28 mouse cellular contexts compared by ENCODE assay signal in genomic region chr12:29792998-29793397, GRCm38 (mm10).
DNase-seq lines count a peak whose midpoint lies in the region; ATAC-seq lines count a peak whose summit lies in the region.
"Had no signal": no experiment of that assay in that cellular context is flagged by ENCODE, and none has a peak within 500 bp of the region (broad histone marks: within the 10 kb centered on the region; RNA-seq: fewer than 3 reads in every experiment).

No protein-coding gene starts in this region.

- no peak for DNase-seq in hindbrain, embryonic 10.5 days (ENCODE audit: low spot score)
- DNase-seq in midbrain, embryonic 10.5 days (ENCODE audit: low spot score), result no peak
- DNase-seq in right cerebral cortex, postnatal 4 days, result no peak
- DNase-seq: adrenal gland, postnatal 10 days; cerebellum, adult 18-20 months; cerebellum, postnatal 10 days; forebrain, postnatal 0 days; gastrocnemius, postnatal 10 days; heart, postnatal 10 days; kidney, adult 8-10 months; kidney, postnatal 4 days; liver, postnatal 0 days; lung, postnatal 36 days; right cerebral cortex, postnatal 25 days; spleen, adult 18-20 months; thymus, postnatal 14 days had no signal

- no peak overlapping the region for H3K4me2 ChIP-seq in hindbrain, embryonic 12.5 days (replicated peaks)
- H3K4me2 ChIP-seq in midbrain, embryonic 13.5 days (replicated peaks), result no peak overlapping the region
- H3K4me2 ChIP-seq in neural tube, embryonic 14.5 days (ENCODE audit: low read depth, low read length), result no peak overlapping the region
- H3K4me2 ChIP-seq: embryonic facial prominence, embryonic 13.5 days; heart, embryonic 13.5 days; intestine, embryonic 15.5 days; limb, embryonic 13.5 days; liver, embryonic 12.5 days had no signal

- no peaks in the 10 kb centered on the region for H3K36me3 ChIP-seq in hindbrain, embryonic 12.5 days
- no peaks in the 10 kb centered on the region for H3K36me3 ChIP-seq in hindbrain, embryonic 10.5 days
- H3K36me3 ChIP-seq in midbrain, embryonic 13.5 days, result no peaks in the 10 kb centered on the region
- no peaks in the 10 kb centered on the region for H3K36me3 ChIP-seq in midbrain, embryonic 10.5 days
- no peaks in the 10 kb centered on the region for H3K36me3 ChIP-seq in neural tube, embryonic 14.5 days (ENCODE audit: control insufficient read depth, insufficient read depth, low read length)
- H3K36me3 ChIP-seq: embryonic facial prominence, embryonic 13.5 days; forebrain, embryonic 10.5 days; G1E; heart, embryonic 13.5 days; intestine, embryonic 15.5 days; limb, embryonic 13.5 days; liver, embryonic 12.5 days had no signal

- no peaks in the 10 kb centered on the region for H3K27me3 ChIP-seq in hindbrain, embryonic 12.5 days
- H3K27me3 ChIP-seq in hindbrain, embryonic 10.5 days (ENCODE audit: insufficient read depth, poor library complexity, severe bottlenecking), result no peaks in the 10 kb centered on the region
- H3K27me3 ChIP-seq in midbrain, embryonic 13.5 days, result no peaks in the 10 kb centered on the region
- no peaks in the 10 kb centered on the region for H3K27me3 ChIP-seq in midbrain, embryonic 10.5 days (ENCODE audit: low read depth, poor library complexity, severe bottlenecking)
- no peaks in the 10 kb centered on the region for H3K27me3 ChIP-seq in neural tube, embryonic 14.5 days (ENCODE audit: control insufficient read depth, insufficient read depth, low read length)
- H3K27me3 ChIP-seq: embryonic facial prominence, embryonic 13.5 days; heart, embryonic 13.5 days; liver, embryonic 12.5 days had no signal

- peaks cover 28% of the 10 kb centered on the region for H3K4me1 ChIP-seq in hindbrain, embryonic 12.5 days
- H3K4me1 ChIP-seq in hindbrain, embryonic 10.5 days (replicated peaks), result no peaks in the 10 kb centered on the region
- peaks cover 55% of the 10 kb centered on the region for H3K4me1 ChIP-seq in midbrain, embryonic 13.5 days (replicated peaks)
- peaks cover 9% of the 10 kb centered on the region for H3K4me1 ChIP-seq in midbrain, embryonic 10.5 days
- H3K4me1 ChIP-seq in neural tube, embryonic 14.5 days (ENCODE audit: control insufficient read depth, insufficient read depth, low read length), result peaks cover 27% of the 10 kb centered on the region
- H3K4me1 ChIP-seq: liver, embryonic 12.5 days had no signal

- WGBS in hindbrain, embryonic 12.5 days, result 77% methylated on average over 5 of the region's 5 CpGs
- WGBS in hindbrain, embryonic 10.5 days, result 85% methylated on average over 5 of the region's 5 CpGs
- WGBS in midbrain, embryonic 13.5 days, result 66% methylated on average over 5 of the region's 5 CpGs
- 88% methylated on average over 5 of the region's 5 CpGs for WGBS in midbrain, embryonic 10.5 days
- 71% methylated on average over 5 of the region's 5 CpGs for WGBS in neural tube, embryonic 14.5 days

- ATAC-seq in hindbrain, embryonic 12.5 days (ENCODE audit: low FRiP score), result no peak
- ATAC-seq in midbrain, embryonic 13.5 days, result no peak
- no peak for ATAC-seq in neural tube, embryonic 14.5 days (ENCODE audit: low read depth)
- ATAC-seq in monocyte, adult 5-6 weeks (replicated peaks; ENCODE audit: insufficient number of reproducible peaks, low FRiP score, low TSS enrichment, poor library complexity, severe bottlenecking), result no peak
- ATAC-seq: forebrain, postnatal 0 days; intestine, embryonic 15.5 days; liver, embryonic 12.5 days; liver, postnatal 0 days had no signal

- H3K9me3 ChIP-seq in hindbrain, embryonic 12.5 days (replicated peaks), result no peaks in the 10 kb centered on the region
- no peaks in the 10 kb centered on the region for H3K9me3 ChIP-seq in hindbrain, embryonic 10.5 days
- no peaks in the 10 kb centered on the region for H3K9me3 ChIP-seq in midbrain, embryonic 13.5 days
- H3K9me3 ChIP-seq in midbrain, embryonic 10.5 days (replicated peaks), result no peaks in the 10 kb centered on the region
- no peaks in the 10 kb centered on the region for H3K9me3 ChIP-seq in neural tube, embryonic 14.5 days (ENCODE audit: control insufficient read depth, low read length)
- H3K9me3 ChIP-seq: embryonic facial prominence, embryonic 13.5 days; forebrain, embryonic 10.5 days; heart, embryonic 13.5 days; intestine, embryonic 15.5 days; limb, embryonic 13.5 days; liver, embryonic 12.5 days had no signal

- H3K27ac ChIP-seq in hindbrain, embryonic 12.5 days, result peak overlapping the region; percentile 37; the same call in 1 of the 2 replicates
- no peak overlapping the region for H3K27ac ChIP-seq in hindbrain, embryonic 10.5 days
- peak overlapping the region; percentile 57 for H3K27ac ChIP-seq in midbrain, embryonic 13.5 days
- no peak overlapping the region for H3K27ac ChIP-seq in midbrain, embryonic 10.5 days (replicated peaks)
- H3K27ac ChIP-seq in neural tube, embryonic 14.5 days (ENCODE audit: low read depth, low read length), result peak overlapping the region; percentile 66
- H3K27ac ChIP-seq: embryonic facial prominence, embryonic 13.5 days; forebrain, embryonic 10.5 days; heart, embryonic 13.5 days; intestine, embryonic 15.5 days; kidney, postnatal 0 days; limb, embryonic 13.5 days; liver, embryonic 12.5 days had no signal

- H3K4me3 ChIP-seq in hindbrain, embryonic 12.5 days, result no peak overlapping the region
- no peak overlapping the region for H3K4me3 ChIP-seq in hindbrain, embryonic 10.5 days
- no peak overlapping the region for H3K4me3 ChIP-seq in midbrain, embryonic 13.5 days (replicated peaks)
- H3K4me3 ChIP-seq in midbrain, embryonic 10.5 days, result no peak overlapping the region
- H3K4me3 ChIP-seq in neural tube, embryonic 14.5 days (ENCODE audit: low read depth, low read length), result no peak overlapping the region
- H3K4me3 ChIP-seq: embryonic facial prominence, embryonic 13.5 days; forebrain, embryonic 10.5 days; heart, embryonic 13.5 days; intestine, embryonic 15.5 days; limb, embryonic 13.5 days; liver, embryonic 12.5 days had no signal

- no peak overlapping the region for H3K9ac ChIP-seq in hindbrain, embryonic 12.5 days
- no peak overlapping the region for H3K9ac ChIP-seq in midbrain, embryonic 13.5 days (replicated peaks)
- H3K9ac ChIP-seq in neural tube, embryonic 14.5 days (replicated peaks; ENCODE audit: low read depth, low read length), result no peak overlapping the region
- H3K9ac ChIP-seq: embryonic facial prominence, embryonic 13.5 days; forebrain, postnatal 0 days; heart, embryonic 13.5 days; intestine, embryonic 15.5 days; limb, embryonic 13.5 days; liver, embryonic 12.5 days; liver, postnatal 0 days had no signal

Comparison
In these comparisons a context has a peak if more than half of its experiments do, and no peak if none do; other contexts are left out.
1. H3K27ac ChIP-seq: peak in hindbrain, embryonic 12.5 days (single experiment), midbrain, embryonic 13.5 days (single experiment) and neural tube, embryonic 14.5 days (single experiment); none in hindbrain, embryonic 10.5 days (single experiment) and midbrain, embryonic 10.5 days (single experiment).